Mouse (Mus musculus): ENCODE measurements at regions not wholly inside any gene's neighbourhood (a gene's known extent, or its start where the extent isn't known, plus 50 kb on each side); places are given as distances from the start of the nearest gene placed in this dataset.

DNA sequence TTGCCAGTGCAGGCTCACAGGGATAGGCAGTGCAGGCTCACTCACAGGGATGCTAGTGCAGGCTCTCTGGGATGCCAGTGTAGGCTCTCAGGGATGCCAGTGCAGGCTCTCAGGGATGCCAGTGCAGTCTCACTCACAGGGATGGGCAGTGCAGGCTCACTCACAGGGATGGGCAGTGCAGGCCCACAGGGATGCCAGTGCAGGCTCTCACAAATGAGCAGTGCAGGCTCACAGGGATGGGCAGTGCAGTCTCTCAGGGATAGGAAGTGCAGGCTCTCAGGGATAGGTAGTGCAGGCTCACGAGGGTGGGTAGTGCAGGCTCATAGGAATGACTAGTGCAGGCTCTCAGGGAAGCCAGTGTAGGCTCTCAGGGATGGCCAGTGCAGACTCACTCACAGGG, 99.6 kb downstream of the Lyplal1 start:
- no peak for TF ChIP-seq CTCF (conservative IDR thresholded peaks at IDR 0.05; ENCODE audit: low read length)
- TF ChIP-seq POU5F1 (IDR thresholded peaks at IDR 0.05; ENCODE audit: borderline replicate concordance, low read length): no peak
- no peak for TF ChIP-seq NANOG (IDR thresholded peaks at IDR 0.05; ENCODE audit: borderline replicate concordance, low read length)
